Mouse (Mus musculus) embryonic facial prominence, embryonic 11.5 days (tissue): ENCODE measurements at regions not wholly inside any gene's neighbourhood (a gene's known extent, or its start where the extent isn't known, plus 50 kb on each side); places are given as distances from the start of the nearest gene placed in this dataset.
A peak's percentile ranks its signal among the peaks of the same experiment; 100 is the strongest.

Source experiments
- ATAC-seq: fragments of 200-750 bp; cut with Nextera tagmentation; replicated peaks from 2 replicates; pipeline ENCODE4 v1.8.0; 2017; ENCODE audit warnings: low read depth; ENCODE audit not compliant: insufficient number of reproducible peaks, low FRiP score, low TSS enrichment
- DNase-seq: peaks from one replicate; pipeline ENCODE4 v3.0.0-alpha.2; 2015; ENCODE audit warnings: low spot score
- H3K27ac ChIP-seq: fragments of 300-500 bp; sonication (generic); replicated peaks from 2 replicates; pipeline ENCODE4 v1.5.1; 2014; ENCODE audit warnings: mild to moderate bottlenecking, low read depth, low read length, control low read depth
- H3K27me3 ChIP-seq: fragments of 300-500 bp; sonication (generic); 2 replicates; pipeline ENCODE4 v1.6.1; 2014; ENCODE audit warnings: mild to moderate bottlenecking, low read length, moderate library complexity, mixed read lengths; ENCODE audit not compliant: control insufficient read depth, insufficient read depth
- H3K36me3 ChIP-seq: fragments of 300-500 bp; sonication (generic); replicated peaks from 2 replicates; pipeline ENCODE4 v1.6.1; 2014; ENCODE audit warnings: low read depth, mild to moderate bottlenecking, low read length, moderate library complexity, mixed read lengths; ENCODE audit not compliant: control insufficient read depth, insufficient read depth
- H3K4me1 ChIP-seq: fragments of 300-500 bp; sonication (generic); 2 replicates; pipeline ENCODE4 v1.6.1; 2014; ENCODE audit warnings: low read length, mixed read lengths; ENCODE audit not compliant: control insufficient read depth, insufficient read depth
- H3K4me2 ChIP-seq: fragments of 300-500 bp; sonication (generic); 2 replicates; pipeline ENCODE4 v1.6.1; 2014; ENCODE audit warnings: low read depth, mild to moderate bottlenecking, control low read depth, low read length, moderate library complexity
- H3K4me3 ChIP-seq: fragments of 300-500 bp; sonication (generic); 2 replicates; pipeline ENCODE4 v1.5.1; 2014; ENCODE audit warnings: low read depth, low read length, control low read depth
- H3K9ac ChIP-seq: fragments of 300-500 bp; sonication (generic); replicated peaks from 2 replicates; pipeline ENCODE4 v1.6.1; 2014; ENCODE audit warnings: mild to moderate bottlenecking, control low read depth, low read length
- H3K9me3 ChIP-seq: fragments of 300-500 bp; sonication (generic); replicated peaks from 2 replicates; pipeline ENCODE4 v1.6.1; 2016; ENCODE audit warnings: mild to moderate bottlenecking, low read length, inconsistent platforms, mixed read lengths; ENCODE audit not compliant: control insufficient read depth
- WGBS: fragments of 180-500 bp; shearing (Covaris S2); extraction: QIAGEN DNeasy Blood & Tissue Kit; methylation state at CpG from one replicate; pipeline ENCODE4 v1.1.7; 2014; 5-methylcytosine and 5-hydroxymethylcytosine counted together

GRCm38 (mm10) chr2:178636901-178637300, 206.6 kb downstream of the Cdh26 start:
- Histone ChIP-seq H3K27me3 (no peaks in the 10 kb centered on the region), H3K27ac (no peak overlapping the region), H3K9ac (no peak overlapping the region), H3K36me3 (no peaks in the 10 kb centered on the region), H3K4me2 (no peak overlapping the region), H3K4me1 (peaks cover 6% of the 10 kb centered on the region; the same call in 1 of the 2 replicates), H3K4me3 (no peak overlapping the region), H3K9me3 (no peaks in the 10 kb centered on the region)
- WGBS = 88% methylated on average over 9 of the region's 9 CpGs
- no peak for ATAC-seq
- no peak for DNase-seq

GRCm38 (mm10) chr2:178642137-178643052, 212.1 kb downstream of the Cdh26 start:
- no peak overlapping the region for H3K27ac ChIP-seq
- no peak for DNase-seq
- 0 out of 2 replicates have a peak, but pooled peaks have one; percentile 48 for ATAC-seq

GRCm38 (mm10) chr2:178643053-178643402, 212.7 kb downstream of the Cdh26 start:
- Histone ChIP-seq H3K27me3 (no peaks in the 10 kb centered on the region), H3K4me3 (no peak overlapping the region), H3K9me3 (no peaks in the 10 kb centered on the region), H3K4me2 (no peak overlapping the region), H3K36me3 (no peaks in the 10 kb centered on the region), H3K4me1 (no peaks in the 10 kb centered on the region), H3K27ac (no peak overlapping the region), H3K9ac (no peak overlapping the region)
- WGBS = 84% methylated on average over 11 of the region's 11 CpGs
- no peak for DNase-seq
- no peak for ATAC-seq

More at GRCm38 (mm10) chr2:178642137-178643052, 212.1 kb downstream of the Cdh26 start:
- no peak overlapping the region for H3K4me3 ChIP-seq
- no peak overlapping the region for H3K9ac ChIP-seq
- no peaks in the 10 kb centered on the region for H3K4me1 ChIP-seq
- H3K27me3 ChIP-seq = no peaks in the 10 kb centered on the region
- H3K36me3 ChIP-seq = no peaks in the 10 kb centered on the region
- H3K9me3 ChIP-seq = no peaks in the 10 kb centered on the region
- no peak overlapping the region for H3K4me2 ChIP-seq
- 59% methylated on average over 16 of the region's 16 CpGs for WGBS

GRCm38 (mm10) chr2:178643841-178644240, 213.5 kb downstream of the Cdh26 start:
- Histone ChIP-seq H3K27me3 (no peaks in the 10 kb centered on the region), H3K9me3 (no peaks in the 10 kb centered on the region), H3K27ac (no peak overlapping the region), H3K4me2 (no peak overlapping the region), H3K4me1 (no peaks in the 10 kb centered on the region), H3K4me3 (no peak overlapping the region), H3K9ac (no peak overlapping the region), H3K36me3 (no peaks in the 10 kb centered on the region)
- no peak for DNase-seq
- WGBS = 53% methylated on average over 4 of the region's 4 CpGs
- no peak for ATAC-seq

- Histone ChIP-seq H3K4me1 (no peaks in the 10 kb centered on the region), H3K9ac (no peak overlapping the region), H3K36me3 (no peaks in the 10 kb centered on the region), H3K4me2 (no peak overlapping the region), H3K4me3 (no peak overlapping the region), H3K27me3 (no peaks in the 10 kb centered on the region), H3K27ac (no peak overlapping the region), H3K9me3 (no peaks in the 10 kb centered on the region)
- DNase-seq (no peak), ATAC-seq (no peak)
- WGBS = 90% methylated on average over 2 of the region's 2 CpGs
Observed at GRCm38 (mm10) chr2:178660071-178660470, 229.7 kb downstream of the Cdh26 start.

GRCm38 (mm10) chr2:178662396-178662795, 232.1 kb downstream of the Cdh26 start:
- Histone ChIP-seq H3K4me1 (no peaks in the 10 kb centered on the region), H3K36me3 (no peaks in the 10 kb centered on the region), H3K9ac (no peak overlapping the region), H3K27me3 (no peaks in the 10 kb centered on the region), H3K9me3 (no peaks in the 10 kb centered on the region), H3K27ac (no peak overlapping the region), H3K4me3 (no peak overlapping the region), H3K4me2 (no peak overlapping the region)
- whole genome bisulfite sequencing = 62% methylated on average over 1 of the region's 1 CpGs
- ATAC-seq (no peak), DNase-seq (no peak)

- WGBS = 13% methylated on average over 4 of the region's 4 CpGs
- no peaks in the 10 kb centered on the region for H3K27me3 ChIP-seq
- H3K4me3 ChIP-seq = no peak overlapping the region
- H3K36me3 ChIP-seq = no peaks in the 10 kb centered on the region
- H3K9me3 ChIP-seq = no peaks in the 10 kb centered on the region
- DNase-seq (peak; percentile 84), ATAC-seq (no peak)
- H3K4me1 ChIP-seq = no peaks in the 10 kb centered on the region
- no peak overlapping the region for H3K4me2 ChIP-seq
- H3K27ac ChIP-seq = no peak overlapping the region
- no peak overlapping the region for H3K9ac ChIP-seq
Observed at GRCm38 (mm10) chr2:178664977-178665376, 234.6 kb downstream of the Cdh26 start.

- DNase-seq (no peak), ATAC-seq (no peak)
- Histone ChIP-seq H3K36me3 (no peaks in the 10 kb centered on the region), H3K27me3 (no peaks in the 10 kb centered on the region), H3K27ac (no peak overlapping the region), H3K4me3 (no peak overlapping the region), H3K4me1 (no peaks in the 10 kb centered on the region), H3K9ac (no peak overlapping the region), H3K9me3 (no peaks in the 10 kb centered on the region), H3K4me2 (no peak overlapping the region)
- 11% methylated on average over 2 of the region's 2 CpGs for WGBS
Observed at GRCm38 (mm10) chr2:178668451-178668850, 238.1 kb downstream of the Cdh26 start.
